Mouse (Mus musculus) fibroblast of lung, adult 2 months (primary cell): ENCODE measurements at regions not wholly inside any gene's neighbourhood (a gene's known extent, or its start where the extent isn't known, plus 50 kb on each side); places are given as distances from the start of the nearest gene placed in this dataset.
A peak's percentile ranks its signal among the peaks of the same experiment; 100 is the strongest.
"Not testable (repeated sequence)": the region's sequence is repeated elsewhere in the genome, so short reads cannot be mapped to it uniquely, and the experiment has no call there.

Experiments used
- DNase-seq: peaks from one replicate; pipeline ENCODE4 v3.0.0-alpha.2; 2011; ENCODE audit warnings: low read depth

- no peak for DNase-seq
These were observed 973.2 kb downstream of the Ttll7 start for GRCm38 (mm10) chr3:147825337-147825736.

- no peak for DNase-seq
These were observed 972.3 kb downstream of the Ttll7 start for GRCm38 (mm10) chr3:147824451-147824850.

- DNase-seq: no peak
These were observed 962.0 kb downstream of the Ttll7 start for GRCm38 (mm10) chr3:147814080-147814650.

DNA sequence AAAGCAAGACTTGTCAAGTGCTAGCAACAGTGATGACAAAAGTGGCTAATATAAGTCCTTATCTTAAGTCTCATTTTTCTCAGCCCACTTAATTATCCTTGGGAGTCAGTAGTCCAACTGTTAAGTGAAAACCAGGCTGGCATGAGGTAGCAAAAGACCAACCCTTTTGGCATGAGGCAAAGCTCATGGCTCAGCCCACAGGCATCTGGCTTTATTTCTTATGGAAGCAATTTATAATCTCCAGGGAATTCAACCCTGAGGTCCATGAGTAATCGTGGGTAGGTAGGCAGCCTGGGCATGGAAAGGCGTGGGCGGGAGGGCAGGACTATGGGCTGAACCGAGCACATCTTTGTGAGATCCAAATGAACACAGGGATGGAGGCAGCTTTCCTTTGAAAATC is 950.4 kb downstream of the Ttll7 start:
- peak; percentile 76 for DNase-seq

DNA sequence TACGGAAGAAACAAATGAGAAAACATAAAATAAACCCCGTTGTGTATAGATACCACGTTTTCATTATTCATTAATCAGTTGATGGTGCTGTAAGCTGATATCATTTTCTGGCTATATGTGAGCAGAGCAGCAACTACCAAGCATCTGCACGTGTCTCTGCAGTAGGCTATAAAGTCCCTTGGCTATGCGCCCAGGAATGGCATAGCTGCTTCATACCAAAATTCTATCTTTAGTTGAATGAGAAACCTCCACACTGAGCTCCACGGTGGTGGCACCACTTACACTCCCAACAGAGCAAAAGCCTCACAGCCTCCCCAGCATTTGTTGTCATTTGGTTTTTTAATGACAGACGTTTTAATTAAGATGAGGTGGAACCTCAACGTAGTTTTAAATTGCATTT is 944.4 kb downstream of the Ttll7 start:
- no peak for DNase-seq

GRCm38 (mm10) chr3:147795116-147795515 is 942.9 kb downstream of the Ttll7 start:
- DNase-seq: peak; percentile 64

DNA sequence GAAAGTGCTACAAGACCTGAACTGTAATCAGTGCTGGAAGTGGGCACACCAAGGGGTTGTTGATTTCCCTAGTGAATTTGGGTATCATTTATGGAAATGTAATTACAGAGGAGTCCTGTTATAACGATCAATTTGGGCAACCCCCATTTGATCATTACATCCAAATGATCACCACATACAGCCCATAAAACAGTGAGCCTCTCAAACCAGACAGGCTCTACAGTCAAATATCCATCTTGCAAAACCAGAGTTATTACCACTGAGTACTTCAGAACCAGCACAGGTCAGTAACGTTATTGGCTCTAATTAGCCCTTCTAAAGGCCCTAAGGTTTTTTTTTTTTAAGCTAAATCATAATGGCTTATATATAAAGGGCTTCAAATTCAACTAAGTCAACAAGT is 934.4 kb downstream of the Ttll7 start:
- no peak for DNase-seq

- no peak for DNase-seq
These were observed 898.6 kb downstream of the Ttll7 start for GRCm38 (mm10) chr3:147750842-147751191.

DNA sequence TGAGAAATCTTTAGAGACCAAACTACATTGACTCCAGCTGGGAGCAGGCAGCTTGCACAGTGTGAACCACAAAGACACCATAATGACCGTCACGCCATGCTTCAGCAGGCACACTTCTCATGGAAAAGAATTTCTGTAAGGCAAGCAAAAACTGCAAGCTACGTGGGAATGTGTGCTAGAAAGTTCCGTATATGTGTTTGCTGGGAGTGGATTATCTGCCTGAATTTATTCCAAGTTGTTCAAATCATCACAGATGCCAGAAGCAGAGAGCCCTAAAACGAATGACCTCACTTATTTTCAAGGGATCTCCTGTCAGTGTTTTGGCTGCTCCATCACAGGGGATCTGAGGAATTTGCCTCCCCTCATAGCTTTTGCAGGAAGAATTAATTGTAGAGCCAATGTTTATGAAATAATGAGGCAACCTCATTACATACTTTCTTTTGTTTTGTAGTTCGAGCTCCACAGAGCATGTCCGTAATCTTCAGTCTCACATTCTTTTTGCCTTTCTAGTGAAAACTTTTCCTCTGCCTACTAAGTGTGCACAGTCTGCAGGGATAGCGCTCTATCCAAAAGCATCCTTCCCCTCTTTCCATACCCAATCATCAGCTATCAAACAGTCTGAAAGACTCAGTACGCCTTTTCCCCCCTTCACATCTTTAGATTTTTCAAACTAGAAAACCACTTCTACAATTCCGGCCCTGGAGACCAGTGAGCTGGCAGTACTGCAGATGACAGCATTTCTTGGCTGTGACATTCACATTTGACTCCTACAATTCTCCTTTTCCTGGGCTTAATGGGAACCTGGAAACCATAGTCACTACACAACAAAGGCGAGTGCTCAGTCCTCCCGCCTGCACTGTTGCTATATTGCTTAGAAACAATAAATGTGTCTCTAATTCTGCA is 898.0 kb downstream of the Ttll7 start:
- DNase-seq: no peak

- no peak for DNase-seq
These were observed 897.3 kb downstream of the Ttll7 start for GRCm38 (mm10) chr3:147749442-147749841.

DNA sequence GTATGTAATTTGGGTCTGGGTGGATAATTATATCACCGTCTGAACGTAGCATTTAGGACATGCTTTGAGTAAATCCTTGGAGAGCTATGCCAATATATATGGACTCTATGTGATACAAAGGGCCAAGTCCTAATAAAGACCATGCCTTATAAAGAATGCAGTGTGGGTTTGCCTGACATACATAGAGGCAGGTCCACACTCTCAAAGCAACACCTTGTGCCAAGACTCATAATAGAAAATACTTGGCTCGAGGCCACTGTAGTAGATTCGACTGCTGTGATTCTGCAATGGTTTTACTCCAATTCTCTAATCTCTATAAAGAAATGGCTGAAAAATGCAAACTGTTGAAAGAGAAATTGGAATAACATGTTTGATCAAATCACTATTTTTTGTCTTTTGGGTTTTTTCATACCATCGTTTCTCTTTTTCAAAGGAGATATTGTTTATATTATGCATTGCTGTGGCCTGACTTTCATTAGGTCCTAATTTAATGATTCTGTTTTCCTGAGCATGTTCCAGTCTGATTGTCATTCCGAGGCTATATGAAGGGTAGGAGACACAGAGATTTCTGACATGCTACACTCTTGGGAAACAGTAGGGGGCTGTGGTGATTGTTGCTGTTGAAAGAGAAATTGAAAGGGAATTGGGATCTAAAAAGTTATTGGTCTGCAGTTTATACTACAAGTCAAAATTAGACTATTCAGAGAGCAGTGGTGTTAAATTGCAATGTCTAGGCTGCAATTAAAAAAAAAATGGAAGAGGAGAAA is 884.7 kb downstream of the Ttll7 start:
- no peak for DNase-seq

- DNase-seq: no peak
These were observed 864.2 kb downstream of the Ttll7 start for GRCm38 (mm10) chr3:147716391-147716790.

DNA sequence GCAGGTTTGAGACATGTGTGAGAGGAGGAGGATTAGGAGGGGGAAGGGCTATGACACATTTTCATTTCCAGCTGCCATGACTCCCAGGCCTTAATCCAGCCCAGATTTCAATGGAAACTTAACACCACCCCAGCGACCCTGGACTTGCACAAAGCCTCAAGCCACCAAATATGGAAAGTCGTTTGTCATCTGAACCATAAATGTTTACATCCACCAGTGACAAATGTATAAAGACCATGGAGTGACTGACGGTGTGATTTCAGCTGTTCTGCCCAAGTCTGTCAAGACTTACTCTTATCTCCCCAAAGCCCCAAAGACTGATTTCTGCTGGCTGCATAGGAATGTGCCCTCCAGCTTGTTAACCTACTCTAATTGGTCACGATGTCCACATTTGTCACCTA is 855.2 kb downstream of the Ttll7 start:
- DNase-seq: no peak

- DNase-seq: peak; percentile 13
These were observed 831.6 kb downstream of the Ttll7 start for GRCm38 (mm10) chr3:147683730-147684129.

GRCm38 (mm10) chr3:147680299-147680698 is 828.1 kb downstream of the Ttll7 start:
- DNase-seq: no peak

GRCm38 (mm10) chr3:147662572-147662971 is 810.4 kb downstream of the Ttll7 start:
- DNase-seq: no peak

GRCm38 (mm10) chr3:147652849-147653248 is 800.7 kb downstream of the Ttll7 start:
- no peak for DNase-seq

- not testable (repeated sequence) for DNase-seq
These were observed 783.3 kb downstream of the Ttll7 start for GRCm38 (mm10) chr3:147635486-147635885.

GRCm38 (mm10) chr3:147631151-147631550 is 779.0 kb downstream of the Ttll7 start:
- no peak for DNase-seq

- no peak for DNase-seq
These were observed 731.6 kb downstream of the Ttll7 start for GRCm38 (mm10) chr3:147583697-147584315.

- DNase-seq: no peak
These were observed 719.7 kb downstream of the Ttll7 start for GRCm38 (mm10) chr3:147571850-147572249.

GRCm38 (mm10) chr3:147545329-147546006 is 693.3 kb downstream of the Ttll7 start:
- DNase-seq: no peak
